Mouse (Mus musculus): ENCODE measurements around the gene Serpine2.

The Serpine2 gene

GRCm38 (mm10) chr1:79815446-79815845 lies 45.5 kb downstream of the Serpine2 start:
- DNase-seq (ENCODE audit: low read depth, low spot score): no peak

- DNase-seq (ENCODE audit: low read depth, low spot score): no peak
Observed at GRCm38 (mm10) chr1:79809447-79809846, 51.5 kb downstream of the Serpine2 start.

- DNase-seq (ENCODE audit: low read depth, low spot score): no peak
Observed at GRCm38 (mm10) chr1:79806865-79807264, 54.1 kb downstream of the Serpine2 start.

GRCm38 (mm10) chr1:79803614-79804013 lies 57.4 kb downstream of the Serpine2 start:
- no peak for DNase-seq (ENCODE audit: low read depth, low spot score)

GRCm38 (mm10) chr1:79802858-79803427 lies 58.0 kb downstream of the Serpine2 start:
- no peak for DNase-seq (ENCODE audit: low read depth, low spot score)

GRCm38 (mm10) chr1:79797084-79797483 lies 63.9 kb downstream of the Serpine2 start:
- DNase-seq (ENCODE audit: low read depth, low spot score): no peak

- DNase-seq (ENCODE audit: low read depth, low spot score): no peak
Observed at GRCm38 (mm10) chr1:79786267-79786927, 74.6 kb downstream of the Serpine2 start.

- no peak for DNase-seq (ENCODE audit: low read depth, low spot score)
Observed at GRCm38 (mm10) chr1:79782433-79782832, 78.5 kb downstream of the Serpine2 start.

- no peak for DNase-seq (ENCODE audit: low read depth, low spot score)
Observed at GRCm38 (mm10) chr1:79778011-79778410, 83.0 kb downstream of the Serpine2 start.

GRCm38 (mm10) chr1:79775927-79776458 lies 85.0 kb downstream of the Serpine2 start, which contains the start of the genes Mrpl44 and Wdfy1:
TSS of gene Mrpl44 (plus strand) at chr1:79776018.
TSS of gene Wdfy1 (minus strand) at chr1:79776143.
- peak; percentile 97 for DNase-seq (ENCODE audit: low read depth, low spot score)

- no peak for DNase-seq (ENCODE audit: low read depth, low spot score)
Observed at GRCm38 (mm10) chr1:79774164-79774780, 86.7 kb downstream of the Serpine2 start.

GRCm38 (mm10) chr1:79768231-79768630 lies 92.7 kb downstream of the Serpine2 start:
- no peak for DNase-seq (ENCODE audit: low read depth, low spot score)

GRCm38 (mm10) chr1:79764483-79764882 lies 96.5 kb downstream of the Serpine2 start:
- no peak for DNase-seq (ENCODE audit: low read depth, low spot score)

GRCm38 (mm10) chr1:79764031-79764430 lies 96.9 kb downstream of the Serpine2 start:
- no peak for DNase-seq (ENCODE audit: low read depth, low spot score)

- DNase-seq (ENCODE audit: low read depth, low spot score): no peak
Observed at GRCm38 (mm10) chr1:79762282-79763250, 98.4 kb downstream of the Serpine2 start.

- no peak for DNase-seq (ENCODE audit: low read depth, low spot score)
Observed at GRCm38 (mm10) chr1:79761917-79762271, 99.1 kb downstream of the Serpine2 start.

- DNase-seq (ENCODE audit: low read depth, low spot score): peak; percentile 83
Observed at GRCm38 (mm10) chr1:79761106-79761916, 99.7 kb downstream of the Serpine2 start.

- DNase-seq (ENCODE audit: low read depth, low spot score): no peak
Observed at GRCm38 (mm10) chr1:79760656-79761055, 100.3 kb downstream of the Serpine2 start.

- no peak for DNase-seq (ENCODE audit: low read depth, low spot score)
Observed at GRCm38 (mm10) chr1:79759436-79759972, 101.5 kb downstream of the Serpine2 start.

GRCm38 (mm10) chr1:79759006-79759405 lies 102.0 kb downstream of the Serpine2 start:
- DNase-seq (ENCODE audit: low read depth, low spot score): no peak
